ENCODE assay signal across 15 mouse cellular contexts in the genomic region with DNA sequence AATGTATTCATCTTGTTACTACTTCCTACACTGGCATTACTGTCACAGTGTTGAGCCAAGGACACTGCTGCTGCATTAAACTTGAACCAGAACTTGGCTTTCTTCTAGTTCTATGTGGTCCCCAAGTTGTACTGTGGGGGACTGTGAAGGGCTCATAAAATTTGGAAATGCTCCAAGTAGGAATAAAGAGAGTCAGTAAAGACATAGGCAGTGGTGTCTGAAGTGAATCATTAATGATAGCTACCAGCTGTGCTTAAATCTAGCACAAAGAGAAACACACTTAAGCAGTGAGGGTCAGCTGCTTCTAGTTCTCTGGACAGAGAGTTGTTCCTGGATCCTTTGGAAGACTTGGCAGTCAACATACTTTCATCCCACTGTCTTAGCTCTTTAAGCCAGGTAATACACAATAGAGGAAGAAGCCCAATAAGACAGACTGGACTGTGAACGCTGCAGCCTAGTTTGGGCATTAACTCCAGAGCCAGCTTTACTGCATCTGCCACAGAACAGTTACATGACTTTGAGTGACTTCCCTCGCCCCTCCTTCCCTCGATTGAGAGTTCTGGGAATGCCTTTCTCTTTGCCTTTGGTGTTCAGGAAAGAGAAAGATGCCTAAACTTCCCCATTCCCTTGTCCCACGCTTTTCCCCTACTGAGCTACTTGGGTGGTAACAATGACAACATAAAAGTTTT.
"Had no signal": no experiment of that assay in that cellular context is flagged by ENCODE, and none has a peak within 500 bp of the region (broad histone marks: within the 10 kb centered on the region; RNA-seq: fewer than 3 reads in every experiment).

No protein-coding gene starts in this region.

- H3K9ac ChIP-seq: limb, embryonic 12.5 days; liver, embryonic 13.5 days; liver, postnatal 0 days; midbrain, embryonic 15.5 days; neural tube, embryonic 12.5 days had no signal

- ATAC-seq: hindbrain, embryonic 16.5 days; inflammation-experienced regulatory T-cells, adult 6 months; liver, postnatal 0 days; midbrain, embryonic 15.5 days had no signal

- H3K9me3 ChIP-seq: limb, embryonic 12.5 days; liver, embryonic 13.5 days; megakaryocyte, embryonic 14.5 days; midbrain, embryonic 15.5 days; neural tube, embryonic 12.5 days had no signal

- H3K36me3 ChIP-seq: limb, embryonic 12.5 days; liver, embryonic 13.5 days; midbrain, embryonic 15.5 days; neural tube, embryonic 12.5 days had no signal

- DNase-seq: kidney, postnatal 10 days; liver; liver, embryonic 13.5 days; liver, postnatal 0 days; thymus, adult 18-20 months; thymus, postnatal 14 days had no signal

- H3K4me3 ChIP-seq: layer of hippocampus, adult 2 months; limb, embryonic 12.5 days; liver, embryonic 13.5 days; megakaryocyte, embryonic 14.5 days; midbrain, embryonic 15.5 days; neural tube, embryonic 12.5 days had no signal

- H3K4me2 ChIP-seq: limb, embryonic 12.5 days; liver, embryonic 13.5 days; midbrain, embryonic 11.5 days; midbrain, embryonic 15.5 days; neural tube, embryonic 12.5 days had no signal

- H3K27me3 ChIP-seq: limb, embryonic 12.5 days; liver, embryonic 13.5 days; megakaryocyte, embryonic 14.5 days; midbrain, embryonic 15.5 days; neural tube, embryonic 12.5 days had no signal

- H3K4me1 ChIP-seq: limb, embryonic 12.5 days; liver, embryonic 13.5 days; megakaryocyte, embryonic 14.5 days; midbrain, embryonic 15.5 days; neural tube, embryonic 12.5 days had no signal

- H3K27ac ChIP-seq: layer of hippocampus, adult 2 months; limb, embryonic 12.5 days; liver, embryonic 13.5 days; macrophage; midbrain, embryonic 15.5 days; neural tube, embryonic 12.5 days had no signal
